Mouse (Mus musculus) testis, adult 2 months (tissue): Measurements from ENCODE around the gene Ergic1. TPM values are rescaled to one million over a fixed set of nuclear protein-coding genes. Genes with fewer than 3 reads are reported as not detected.

Experiments used
- H3K27ac ChIP-seq: fragments of 200-500 bp; 2 replicates; pipeline ENCODE4 v1.5.1; 2012; ENCODE audit warnings: low read depth, low read length; ENCODE audit not compliant: control insufficient read depth, insufficient read depth
- H3K27me3 ChIP-seq: fragments of 200-500 bp; 2 replicates; pipeline ENCODE4 v1.6.1; 2012; ENCODE audit warnings: mild to moderate bottlenecking, low read length, moderate library complexity; ENCODE audit not compliant: control insufficient read depth, insufficient read depth
- H3K36me3 ChIP-seq: fragments of 200-500 bp; 2 replicates; pipeline ENCODE4 v1.6.1; 2012; ENCODE audit warnings: mild to moderate bottlenecking, low read length; ENCODE audit not compliant: control insufficient read depth, insufficient read depth
- H3K4me1 ChIP-seq: fragments of 200-500 bp; 2 replicates; pipeline ENCODE4 v1.6.1; 2012; ENCODE audit warnings: low read length; ENCODE audit not compliant: control insufficient read depth, insufficient read depth
- H3K4me3 ChIP-seq: fragments of 200-500 bp; 2 replicates; pipeline ENCODE4 v1.5.1; 2012; ENCODE audit warnings: low read depth, mild to moderate bottlenecking, low read length, moderate library complexity, mixed read lengths; ENCODE audit not compliant: control insufficient read depth
- CTCF ChIP-seq: fragments of 200-500 bp; IDR thresholded peaks from 2 replicates; pipeline ENCODE4 v1.5.1; 2012; ENCODE audit warnings: low read depth, mild to moderate bottlenecking, inconsistent platforms, low read length, moderate library complexity; ENCODE audit not compliant: control insufficient read depth, insufficient read depth, insufficient replicate concordance
- POLR2A ChIP-seq: fragments of 200-500 bp; IDR thresholded peaks from 2 replicates; pipeline ENCODE4 v1.6.1; 2012; ENCODE audit warnings: low read depth, mild to moderate bottlenecking, inconsistent platforms, low read length, moderate library complexity; ENCODE audit not compliant: control insufficient read depth
- polyA plus RNA-seq: library from polyadenylated mRNA; depleted of rRNA; stranded (reverse); fragments of >200 nt; gene quantifications from 2 replicates; pipeline ENCODE4 v1.2.3, GENCODE M21; 2012

Gene Ergic1
- polyA plus RNA-seq, 1 experiment, result 115 TPM

DNA sequence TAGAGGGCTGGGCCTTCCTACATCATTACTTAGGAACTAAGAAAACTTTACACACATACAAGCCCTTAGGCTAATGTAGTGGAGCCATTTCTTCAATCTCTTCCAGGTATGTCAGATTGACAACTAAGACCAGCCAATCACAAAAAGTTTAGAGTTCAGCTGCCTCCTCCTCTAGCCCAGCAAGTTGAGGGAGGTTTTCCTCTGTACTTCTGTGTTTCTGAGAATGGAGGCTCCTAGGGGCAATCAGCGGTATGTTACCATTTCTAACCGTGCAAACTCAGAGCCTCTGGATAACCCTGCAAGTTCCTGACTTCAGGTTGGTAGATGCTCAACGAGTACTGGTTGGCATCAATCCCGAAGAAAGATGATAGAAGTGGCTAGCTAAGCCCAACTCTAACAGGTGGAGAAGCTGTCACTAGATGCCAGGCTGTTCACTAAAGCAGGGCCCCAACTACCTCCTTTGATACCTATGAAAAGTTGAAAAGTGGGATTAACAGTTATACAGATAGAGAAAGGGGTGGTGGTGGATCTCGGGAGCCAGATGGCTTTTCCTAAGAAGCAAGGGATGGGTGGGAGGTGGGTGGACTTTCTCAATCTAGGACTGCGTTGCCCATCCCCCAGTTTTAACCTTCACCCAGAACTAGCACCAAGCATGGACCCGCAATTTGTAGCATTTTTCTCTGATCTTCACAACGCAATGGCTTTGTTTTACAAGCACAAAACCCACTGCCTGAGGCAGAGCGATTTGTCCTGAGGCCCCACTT is 581 bp upstream of the Ergic1 start:
- H3K4me1 ChIP-seq, result peaks cover 19% of the 10 kb centered on the region
- no peaks in the 10 kb centered on the region for H3K36me3 ChIP-seq
- H3K4me3 ChIP-seq, result peak overlapping the region; percentile 88
- H3K27ac ChIP-seq, result peak overlapping the region; percentile 91
- no peaks in the 10 kb centered on the region for H3K27me3 ChIP-seq
- TF ChIP-seq POLR2A (no peak), CTCF (no peak)

DNA sequence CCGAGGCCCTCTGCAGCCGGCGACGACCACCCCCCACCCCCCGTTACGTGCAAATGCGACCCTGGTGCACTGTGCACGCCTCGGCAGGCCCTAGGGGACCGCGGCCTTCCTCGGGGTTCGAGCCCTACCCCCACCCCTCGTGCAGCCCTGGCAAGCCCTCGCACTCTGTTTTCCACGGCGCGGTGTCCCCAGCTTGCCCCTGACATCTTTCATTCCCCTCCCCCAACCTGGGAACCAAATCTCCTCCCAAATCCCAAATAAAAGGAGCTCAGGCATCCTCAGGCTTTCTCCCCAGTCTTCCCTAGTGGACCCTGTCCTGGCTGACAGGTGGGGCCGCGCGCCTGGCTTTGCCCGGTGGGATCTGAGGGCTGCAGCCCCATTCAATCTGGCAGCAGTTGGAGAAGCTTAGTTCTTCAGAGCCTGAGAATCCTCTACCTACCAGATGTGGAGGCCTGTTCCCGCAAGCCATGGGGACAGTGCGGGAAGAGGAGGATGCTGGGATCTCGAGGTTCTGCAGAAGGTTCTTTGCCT is 427 bp downstream of the Ergic1 start, which contains the start of gene Dusp1:
Dusp1 (minus strand) TSS at position 478 of the 531 bp plus-strand sequence.
- Histone ChIP-seq H3K27me3 (no peaks in the 10 kb centered on the region), H3K4me1 (peaks cover 19% of the 10 kb centered on the region), H3K4me3 (peak within 1 kb of the TSS; percentile 88), H3K27ac (peak within 1 kb of the TSS; percentile 91), H3K36me3 (no peaks in the 10 kb centered on the region)
- no peak for TF ChIP-seq CTCF
- TF ChIP-seq POLR2A, result no peak

DNA sequence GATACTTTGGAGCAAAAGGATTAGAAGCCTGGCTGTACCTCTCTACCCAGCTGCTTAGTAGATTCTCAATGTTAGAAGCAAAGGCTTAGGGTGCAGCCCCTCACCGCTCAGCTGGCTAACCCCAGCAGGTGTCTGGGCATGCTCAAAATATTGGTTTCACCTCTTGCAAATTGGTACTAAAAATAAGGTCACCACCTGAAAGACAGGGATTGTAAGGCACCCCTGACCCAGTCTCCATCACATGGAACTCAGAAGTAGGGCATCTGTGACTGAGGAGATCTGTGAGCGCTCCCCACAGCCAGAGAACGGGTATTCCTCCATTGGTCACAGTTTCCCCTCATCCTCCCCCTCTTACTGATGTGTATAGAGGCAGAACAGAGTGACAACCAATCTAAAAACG is 1.0 kb downstream of the Ergic1 start:
- no peak for TF ChIP-seq CTCF
- no peak for TF ChIP-seq POLR2A
- H3K36me3 ChIP-seq, result no peaks in the 10 kb centered on the region
- no peak overlapping the region; the same call in 1 of the 2 replicates for H3K4me3 ChIP-seq
- H3K27me3 ChIP-seq, result no peaks in the 10 kb centered on the region
- H3K27ac ChIP-seq, result no peak overlapping the region
- peaks cover 19% of the 10 kb centered on the region for H3K4me1 ChIP-seq

DNA sequence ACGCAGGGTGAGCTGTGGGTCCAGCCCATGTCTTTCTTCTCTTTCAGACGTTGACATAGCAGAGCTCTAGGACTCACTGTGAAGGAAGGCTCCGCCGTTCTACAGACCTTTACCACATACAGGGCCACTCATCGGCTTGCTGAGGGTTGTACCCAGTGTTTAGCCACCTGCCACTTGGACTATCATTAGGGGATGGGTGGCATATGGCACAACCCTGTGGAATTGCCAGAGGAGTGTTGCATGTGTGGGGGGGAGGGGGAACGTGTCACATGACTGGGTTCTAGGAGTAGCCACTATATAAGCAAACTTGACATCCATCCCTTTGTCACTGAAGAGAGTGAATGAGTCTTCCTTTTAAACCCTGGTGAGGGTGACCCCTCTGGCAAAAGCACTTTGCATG is 2.2 kb downstream of the Ergic1 start:
- Histone ChIP-seq H3K4me1 (peaks cover 19% of the 10 kb centered on the region), H3K27ac (no peak overlapping the region), H3K4me3 (no peak overlapping the region), H3K36me3 (no peaks in the 10 kb centered on the region), H3K27me3 (no peaks in the 10 kb centered on the region)
- no peak for TF ChIP-seq CTCF
- TF ChIP-seq POLR2A, result no peak

DNA sequence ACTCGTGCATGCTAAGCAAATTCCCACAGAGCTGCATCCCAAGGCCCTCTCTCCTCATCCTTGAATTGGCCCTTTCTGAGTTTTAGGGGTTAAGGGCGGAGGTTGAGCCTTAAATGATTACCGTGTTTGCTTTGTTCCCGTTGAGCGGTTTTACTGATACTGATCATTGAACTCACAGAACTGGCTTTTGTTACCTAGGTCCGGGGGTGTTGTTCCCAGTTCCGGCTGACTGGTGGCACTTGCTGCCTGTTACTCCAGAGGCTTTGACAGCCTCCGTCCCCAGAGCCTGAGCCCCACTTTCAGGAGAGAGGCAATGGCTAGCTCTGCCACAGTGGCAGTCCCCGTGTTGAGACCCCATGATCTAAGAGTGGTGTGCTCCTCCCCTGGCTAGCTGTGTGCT is 3.1 kb downstream of the Ergic1 start:
- H3K4me1 ChIP-seq, result peaks cover 19% of the 10 kb centered on the region
- H3K4me3 ChIP-seq, result no peak overlapping the region
- no peak for TF ChIP-seq POLR2A
- no peak for TF ChIP-seq CTCF
- H3K36me3 ChIP-seq, result no peaks in the 10 kb centered on the region
- no peaks in the 10 kb centered on the region for H3K27me3 ChIP-seq
- H3K27ac ChIP-seq, result no peak overlapping the region

DNA sequence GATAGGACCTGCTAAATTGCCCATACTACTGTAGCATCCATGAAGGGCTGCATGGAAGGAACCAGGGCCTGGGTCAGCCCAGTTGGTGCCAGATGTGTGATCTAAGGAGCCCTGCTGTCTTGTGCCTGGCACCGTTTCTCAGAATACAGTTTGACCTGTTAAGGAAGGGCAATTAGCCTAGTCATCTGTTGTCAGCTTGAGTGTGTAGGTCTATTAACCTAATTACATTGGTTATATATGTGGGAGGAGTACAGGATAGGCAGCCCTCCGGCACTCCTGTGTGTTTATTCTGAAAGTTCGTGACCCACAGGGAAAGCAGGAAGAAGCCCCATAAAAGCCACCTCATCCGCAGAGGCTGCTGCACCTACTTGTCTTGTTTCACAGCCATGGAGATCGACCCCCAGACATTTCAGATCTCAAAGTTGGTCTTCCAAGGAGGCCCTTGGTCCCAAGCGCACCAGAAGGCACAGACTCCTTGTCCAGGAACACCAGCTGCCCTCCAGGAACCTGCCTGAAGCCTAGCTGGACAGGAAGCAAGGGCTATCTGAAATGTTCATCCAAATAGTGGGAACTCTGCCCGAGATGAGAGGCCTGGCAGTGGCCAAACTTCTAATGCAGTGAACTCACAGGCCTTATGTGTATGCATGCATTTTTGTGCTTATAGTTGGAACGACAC is 6.0 kb downstream of the Ergic1 start:
- no peaks in the 10 kb centered on the region for H3K27me3 ChIP-seq
- no peak overlapping the region for H3K27ac ChIP-seq
- TF ChIP-seq POLR2A (no peak), CTCF (no peak)
- no peak overlapping the region for H3K4me3 ChIP-seq
- peaks cover 7% of the 10 kb centered on the region for H3K4me1 ChIP-seq
- H3K36me3 ChIP-seq, result no peaks in the 10 kb centered on the region

DNA sequence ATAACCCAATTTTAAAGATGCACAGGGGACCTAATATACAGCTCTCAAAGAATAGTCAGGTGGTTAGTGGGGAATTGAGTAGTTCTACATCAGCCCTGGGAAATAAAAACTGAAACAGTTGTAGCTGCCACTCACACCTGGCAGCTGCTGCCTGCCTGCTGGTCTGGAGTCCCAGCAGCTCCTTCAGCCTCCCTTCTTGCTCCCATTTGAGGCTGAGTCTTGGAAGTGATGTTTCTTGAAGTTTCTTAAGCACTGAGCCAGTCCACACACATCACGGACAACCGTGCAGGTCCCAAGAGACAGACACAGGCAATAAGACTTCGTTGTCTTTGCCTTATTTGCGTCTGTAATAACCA is 6.5 kb downstream of the Ergic1 start:
- H3K4me1 ChIP-seq, result peaks cover 2% of the 10 kb centered on the region; the same call in 1 of the 2 replicates
- no peaks in the 10 kb centered on the region for H3K36me3 ChIP-seq
- TF ChIP-seq POLR2A, result no peak
- TF ChIP-seq CTCF, result no peak
- H3K27ac ChIP-seq, result no peak overlapping the region
- H3K4me3 ChIP-seq, result no peak overlapping the region
- H3K27me3 ChIP-seq, result no peaks in the 10 kb centered on the region
